Mouse (Mus musculus) heart, postnatal 0 days (tissue): ENCODE measurements around the gene Pxdn. TPM values are rescaled to one million over a fixed set of nuclear protein-coding genes. Genes with fewer than 3 reads are reported as not detected.

Experiments
- ATAC-seq: fragments of 200-750 bp; cut with Nextera tagmentation; 2 replicates; pipeline ENCODE4 v1.8.0; 2017; ENCODE audit warnings: low read depth, moderate number of reproducible peaks, moderate library complexity; ENCODE audit not compliant: insufficient read depth
- DNase-seq: peaks from one replicate; pipeline ENCODE4 v3.0.0-alpha.2; 2016; ENCODE audit warnings: low spot score
- H3K27ac ChIP-seq: fragments of 300-500 bp; sonication (generic); 2 replicates; pipeline ENCODE4 v1.5.1; 2014; ENCODE audit warnings: low read depth, mild to moderate bottlenecking
- H3K27me3 ChIP-seq: fragments of 300-500 bp; sonication (generic); 2 replicates; pipeline ENCODE4 v1.6.1; 2014; ENCODE audit warnings: low read length, mixed read lengths; ENCODE audit not compliant: control insufficient read depth, insufficient read depth
- H3K36me3 ChIP-seq: fragments of 300-500 bp; sonication (generic); replicated peaks from 2 replicates; pipeline ENCODE4 v1.6.1; 2014; ENCODE audit warnings: low read length, mixed read lengths; ENCODE audit not compliant: control insufficient read depth, insufficient read depth
- H3K4me1 ChIP-seq: fragments of 300-500 bp; sonication (generic); 2 replicates; pipeline ENCODE4 v1.6.1; 2014; ENCODE audit warnings: antibody characterized with exemption; ENCODE audit not compliant: control insufficient read depth, insufficient read depth
- H3K4me2 ChIP-seq: fragments of 300-500 bp; sonication (generic); 2 replicates; pipeline ENCODE4 v1.6.1; 2014; ENCODE audit warnings: low read depth, mild to moderate bottlenecking, low read length, moderate library complexity
- H3K4me3 ChIP-seq: fragments of 300-500 bp; sonication (generic); 2 replicates; pipeline ENCODE4 v1.5.1; 2014; ENCODE audit warnings: low read depth, low read length
- H3K9ac ChIP-seq: fragments of 300-500 bp; sonication (generic); replicated peaks from 2 replicates; pipeline ENCODE4 v1.6.1; 2014; ENCODE audit warnings: low read depth, low read length, mixed read lengths
- H3K9me3 ChIP-seq: fragments of 300-500 bp; sonication (generic); replicated peaks from 2 replicates; pipeline ENCODE4 v1.6.1; 2016; ENCODE audit warnings: low read length; ENCODE audit not compliant: control insufficient read depth
- CTCF ChIP-seq: IDR thresholded peaks from 2 replicates; pipeline ENCODE4 v1.5.1; 2016; ENCODE audit warnings: antibody characterized with exemption, control low read depth, low read depth
- EP300 ChIP-seq: IDR thresholded peaks from 2 replicates; pipeline ENCODE4 v1.6.1; 2016; ENCODE audit warnings: antibody characterized with exemption, low read depth
- WGBS: fragments of 180-500 bp; shearing (Covaris S2); extraction: QIAGEN DNeasy Blood & Tissue Kit; methylation state at CpG from one replicate; pipeline ENCODE4 v1.1.7; 2014; 5-methylcytosine and 5-hydroxymethylcytosine counted together
- polyA plus RNA-seq: library from polyadenylated mRNA; unstranded; fragments of >200 nt; fragmentation: Nextera tagmentation; extraction: Ambion mirVana; gene quantifications from 2 replicates; pipeline ENCODE4 v1.2.1, GENCODE M21; 2015
- total RNA-seq: library from RNA; depleted of rRNA; stranded (reverse); fragments of >200 nt; gene quantifications from 2 replicates; pipeline ENCODE4 v1.2.3, GENCODE M21; 2014; ENCODE audit warnings: low replicate concordance; rRNA removed

The Pxdn gene
- total and polyA plus RNA-seq, 2 experiments from 2014 or later, result 49.7 to 144 TPM

GRCm38 (mm10) chr12:30062118-30062505 is 124.7 kb downstream of the Pxdn start:
- H3K4me3 ChIP-seq, result no peak overlapping the region
- H3K4me1 ChIP-seq, result no peaks in the 10 kb centered on the region
- WGBS, result 38% methylated on average over 6 of the region's 6 CpGs
- DNase-seq (no peak), ATAC-seq (no peak)
- H3K4me2 ChIP-seq, result no peak overlapping the region
- H3K27me3 ChIP-seq, result no peaks in the 10 kb centered on the region
- no peak overlapping the region for H3K27ac ChIP-seq
- no peaks in the 10 kb centered on the region for H3K9me3 ChIP-seq
- no peak overlapping the region for H3K9ac ChIP-seq
- no peak for TF ChIP-seq CTCF
- no peak for TF ChIP-seq EP300
- no peaks in the 10 kb centered on the region for H3K36me3 ChIP-seq

Other genes with a start within 250 kb of the Pxdn start
- not detected in 2 replicates for gene Tpo, start 195.0 kb downstream of the Pxdn start, total RNA-seq
- 0.03 TPM in 1 of 2 replicates, not detected in the other for gene Tpo, start 195.0 kb downstream of the Pxdn start, polyA plus RNA-seq